Mouse (Mus musculus): ENCODE measurements around the gene Lsm10. TPM values are rescaled to one million over a fixed set of nuclear protein-coding genes. Genes with fewer than 3 reads are reported as not detected.
A peak's percentile ranks its signal among the peaks of the same experiment; 100 is the strongest.

Lsm10 gene
- polyA plus RNA-seq, 1 experiment from 2014 or later, result 46.7 TPM

GRCm38 (mm10) chr4:126099365-126099764 lies 2.9 kb downstream of the Lsm10 start:
- H3K27me3 ChIP-seq (replicated peaks), result no peaks in the 10 kb centered on the region
- H3K36me3 ChIP-seq, result no peaks in the 10 kb centered on the region
- H3K9me3 ChIP-seq, result no peaks in the 10 kb centered on the region
- 83% methylated on average over 3 of the region's 3 CpGs for WGBS
- no peak for ATAC-seq (ENCODE audit: insufficient read depth, low FRiP score, low read depth)
- peak overlapping the region; percentile 41; the same call in 1 of the 2 replicates for H3K27ac ChIP-seq
- no peak overlapping the region for H3K9ac ChIP-seq
- peaks cover 23% of the 10 kb centered on the region for H3K4me1 ChIP-seq
- H3K4me3 ChIP-seq (replicated peaks), result no peak overlapping the region
- no peak overlapping the region for H3K4me2 ChIP-seq

- no peak overlapping the region for H3K4me3 ChIP-seq (replicated peaks)
- ATAC-seq (ENCODE audit: insufficient read depth, low FRiP score, low read depth), result no peak
- whole genome bisulfite sequencing, result 82% methylated on average over 3 of the region's 3 CpGs
- H3K27ac ChIP-seq, result no peak overlapping the region
- H3K4me2 ChIP-seq, result no peak overlapping the region
- H3K9ac ChIP-seq, result no peak overlapping the region
- no peaks in the 10 kb centered on the region for H3K27me3 ChIP-seq (replicated peaks)
- peaks cover 34% of the 10 kb centered on the region for H3K4me1 ChIP-seq
- H3K9me3 ChIP-seq, result no peaks in the 10 kb centered on the region
- H3K36me3 ChIP-seq, result no peaks in the 10 kb centered on the region
Measured at GRCm38 (mm10) chr4:126100764-126101163, 4.3 kb downstream of the Lsm10 start.

- Histone ChIP-seq H3K4me1 (peaks cover 29% of the 10 kb centered on the region), H3K4me3 (replicated peaks) (no peak overlapping the region), H3K9me3 (no peaks in the 10 kb centered on the region), H3K9ac (no peak overlapping the region), H3K4me2 (peak overlapping the region; percentile 91), H3K27ac (peak overlapping the region; percentile 92), H3K27me3 (replicated peaks) (no peaks in the 10 kb centered on the region), H3K36me3 (no peaks in the 10 kb centered on the region)
- ATAC-seq (ENCODE audit: insufficient read depth, low FRiP score, low read depth), result no peak
- WGBS, result 42% methylated on average over 7 of the region's 7 CpGs
Measured at GRCm38 (mm10) chr4:126102061-126102841, 5.8 kb downstream of the Lsm10 start.

GRCm38 (mm10) chr4:126103057-126103581 lies 6.7 kb downstream of the Lsm10 start:
- WGBS, result under 1% methylated on average over 15 of the region's 15 CpGs
- H3K4me1 ChIP-seq, result peaks cover 28% of the 10 kb centered on the region

GRCm38 (mm10) chr4:126103590-126104068 lies 7.2 kb downstream of the Lsm10 start, which contains the start of gene Stk40:
Stk40 (plus strand) TSS chr4:126103957.
- Histone ChIP-seq H3K27me3 (replicated peaks) (no peaks in the 10 kb centered on the region), H3K36me3 (no peaks in the 10 kb centered on the region), H3K9me3 (no peaks in the 10 kb centered on the region), H3K9ac (peak within 1 kb of the TSS; percentile 75), H3K4me2 (peak within 1 kb of the TSS; percentile 91), H3K4me3 (replicated peaks) (peak within 1 kb of the TSS; percentile 97), H3K27ac (peak within 1 kb of the TSS; percentile 92), H3K4me1 (peaks cover 33% of the 10 kb centered on the region)
- ATAC-seq (ENCODE audit: insufficient read depth, low FRiP score, low read depth), result peak; percentile 95
- WGBS, result under 1% methylated on average over 34 of the region's 34 CpGs

More at GRCm38 (mm10) chr4:126103057-126103581, 6.7 kb downstream of the Lsm10 start:
- H3K27ac ChIP-seq, result peak overlapping the region; percentile 92
- H3K36me3 ChIP-seq, result no peaks in the 10 kb centered on the region
- H3K9ac ChIP-seq, result peak overlapping the region; percentile 17; the same call in 1 of the 2 replicates
- no peaks in the 10 kb centered on the region for H3K9me3 ChIP-seq
- H3K4me2 ChIP-seq, result peak overlapping the region; percentile 91
- ATAC-seq (ENCODE audit: insufficient read depth, low FRiP score, low read depth), result peak; percentile 78
- peak overlapping the region; percentile 97 for H3K4me3 ChIP-seq (replicated peaks)
- H3K27me3 ChIP-seq (replicated peaks), result no peaks in the 10 kb centered on the region

GRCm38 (mm10) chr4:126104261-126105075 lies 8.0 kb downstream of the Lsm10 start:
- peak overlapping the region; percentile 75 for H3K9ac ChIP-seq
- H3K27me3 ChIP-seq (replicated peaks), result no peaks in the 10 kb centered on the region
- no peak for ATAC-seq (ENCODE audit: insufficient read depth, low FRiP score, low read depth)
- H3K4me3 ChIP-seq (replicated peaks), result peak overlapping the region; percentile 97
- H3K4me2 ChIP-seq, result peak overlapping the region; percentile 83
- no peaks in the 10 kb centered on the region for H3K36me3 ChIP-seq
- 2% methylated on average over 33 of the region's 34 CpGs for WGBS
- H3K27ac ChIP-seq, result peak overlapping the region; percentile 74
- no peaks in the 10 kb centered on the region for H3K9me3 ChIP-seq
- peaks cover 33% of the 10 kb centered on the region for H3K4me1 ChIP-seq

GRCm38 (mm10) chr4:126105131-126105783 lies 8.8 kb downstream of the Lsm10 start:
- Histone ChIP-seq H3K27me3 (replicated peaks) (no peaks in the 10 kb centered on the region), H3K9ac (no peak overlapping the region), H3K9me3 (no peaks in the 10 kb centered on the region), H3K4me1 (peaks cover 41% of the 10 kb centered on the region), H3K27ac (0 out of 2 replicates have a peak overlapping the region, but pooled peaks have one; percentile 74), H3K4me3 (replicated peaks) (peak overlapping the region; percentile 97), H3K36me3 (no peaks in the 10 kb centered on the region), H3K4me2 (peak overlapping the region; percentile 83)
- ATAC-seq (ENCODE audit: insufficient read depth, low FRiP score, low read depth), result no peak
- WGBS, result 63% methylated on average over 7 of the region's 7 CpGs

- no peaks in the 10 kb centered on the region for H3K36me3 ChIP-seq
- H3K4me2 ChIP-seq, result no peak overlapping the region
- H3K9ac ChIP-seq, result no peak overlapping the region
- 0 out of 2 replicates have a peak overlapping the region, but pooled peaks have one; percentile 1 for H3K27ac ChIP-seq
- WGBS, result 66% methylated on average over 8 of the region's 8 CpGs
- no peak for ATAC-seq (ENCODE audit: insufficient read depth, low FRiP score, low read depth)
- no peaks in the 10 kb centered on the region for H3K27me3 ChIP-seq (replicated peaks)
- no peaks in the 10 kb centered on the region for H3K9me3 ChIP-seq
- peaks cover 45% of the 10 kb centered on the region for H3K4me1 ChIP-seq
- H3K4me3 ChIP-seq (replicated peaks), result no peak overlapping the region
Measured at GRCm38 (mm10) chr4:126108061-126108740, 11.8 kb downstream of the Lsm10 start.

- Histone ChIP-seq H3K4me3 (replicated peaks) (no peak overlapping the region), H3K9ac (no peak overlapping the region)
Measured at GRCm38 (mm10) chr4:126109613-126110373, 13.4 kb downstream of the Lsm10 start.

GRCm38 (mm10) chr4:126110374-126111152 lies 14.1 kb downstream of the Lsm10 start:
- H3K27me3 ChIP-seq (replicated peaks), result no peaks in the 10 kb centered on the region
- no peaks in the 10 kb centered on the region for H3K9me3 ChIP-seq
- H3K4me2 ChIP-seq, result peak overlapping the region; percentile 28
- no peak overlapping the region for H3K9ac ChIP-seq
- H3K4me1 ChIP-seq, result peaks cover 39% of the 10 kb centered on the region
- peak overlapping the region; percentile 85 for H3K27ac ChIP-seq
- ATAC-seq (ENCODE audit: insufficient read depth, low FRiP score, low read depth), result peak; percentile 79
- H3K36me3 ChIP-seq, result no peaks in the 10 kb centered on the region; the same call in 1 of the 2 replicates
- no peak overlapping the region for H3K4me3 ChIP-seq (replicated peaks)
- WGBS, result 13% methylated on average over 12 of the region's 12 CpGs

More at GRCm38 (mm10) chr4:126109613-126110373, 13.4 kb downstream of the Lsm10 start:
- H3K27ac ChIP-seq, result peak overlapping the region; percentile 85
- no peaks in the 10 kb centered on the region; the same call in 1 of the 2 replicates for H3K36me3 ChIP-seq
- H3K27me3 ChIP-seq (replicated peaks), result no peaks in the 10 kb centered on the region
- H3K4me2 ChIP-seq, result peak overlapping the region; percentile 28; the same call in 1 of the 2 replicates
- no peaks in the 10 kb centered on the region for H3K9me3 ChIP-seq
- peaks cover 44% of the 10 kb centered on the region for H3K4me1 ChIP-seq
- no peak for ATAC-seq (ENCODE audit: insufficient read depth, low FRiP score, low read depth)
- 63% methylated on average over 10 of the region's 10 CpGs for WGBS
